Mouse (Mus musculus) c-Kit-positive CD71-negative TER-119-negative erythroid progenitor cells, embryonic 14.5 days (primary cell): ENCODE data around the gene Dcaf11.

ENCODE experiments used
- DNase-seq: peaks from one replicate; pipeline ENCODE4 v3.0.0-alpha.2; 2013; ENCODE audit warnings: low read depth

Gene Dcaf11

GRCm38 (mm10) chr14:55616844-55617243 lies 57.0 kb downstream of the Dcaf11 start:
- no peak for DNase-seq

- DNase-seq, result no peak
Measured at GRCm38 (mm10) chr14:55617822-55618221, 58.0 kb downstream of the Dcaf11 start, which contains the start of gene Rec8. Gene Rec8, plus strand, starts transcription at chr14:55618037.

GRCm38 (mm10) chr14:55618486-55619195 lies 58.8 kb downstream of the Dcaf11 start:
- DNase-seq, result no peak
